In the genomic region with DNA sequence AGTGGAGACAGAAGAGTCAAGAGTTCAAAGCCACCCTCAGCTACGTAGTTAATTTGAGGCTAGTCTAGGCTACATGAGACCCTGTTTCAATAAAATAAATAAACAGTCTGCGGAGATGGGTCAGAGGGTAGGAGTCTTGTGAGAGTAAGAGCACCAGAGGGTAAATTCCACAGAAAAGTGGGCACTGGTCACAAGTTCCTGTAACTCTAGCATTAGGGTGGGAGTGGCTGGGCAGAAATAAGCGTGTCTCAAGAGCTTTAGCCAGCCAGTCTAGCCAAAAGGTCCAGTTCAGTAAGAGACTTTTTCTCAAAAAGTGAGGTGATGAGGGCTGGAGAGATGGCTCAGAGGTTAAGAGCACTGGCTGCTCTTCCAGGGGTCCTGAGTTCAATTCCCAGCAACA, we compare ENCODE assay signal across 27 mouse cellular contexts.
"Had no signal": no experiment of that assay in that cellular context is flagged by ENCODE, and none has a peak within 500 bp of the region (broad histone marks: within the 10 kb centered on the region; RNA-seq: fewer than 3 reads in every experiment).

No protein-coding gene starts in this region.

- DNase-seq: gastrocnemius, adult 2 months; gastrocnemius, postnatal 10 days; gastrocnemius, postnatal 25 days; heart, adult 18-20 months; heart, postnatal 10 days; heart, postnatal 4 days; kidney, adult 18-20 months; kidney, adult 9 months; kidney, postnatal 25 days; kidney, postnatal 4 days; layer of hippocampus, adult 9-11 months; layer of hippocampus, postnatal 36 days; left cerebral cortex, postnatal 4 days had no signal

- H3K27me3 ChIP-seq: heart, embryonic 12.5 days; hindbrain, embryonic 12.5 days; intestine, embryonic 15.5 days; limb, embryonic 13.5 days; limb, embryonic 15.5 days had no signal

- H3K9ac ChIP-seq: heart, embryonic 12.5 days; hindbrain, embryonic 12.5 days; hindbrain, embryonic 14.5 days; intestine, embryonic 15.5 days; limb, embryonic 13.5 days; limb, embryonic 15.5 days; liver, embryonic 12.5 days; liver, embryonic 14.5 days had no signal

- ATAC-seq: hindbrain, embryonic 16.5 days; inflammation-experienced regulatory T-cells, adult 6 months; intestine, embryonic 15.5 days; intestine, postnatal 0 days; liver, embryonic 12.5 days had no signal

- H3K4me2 ChIP-seq: heart, embryonic 12.5 days; hindbrain, embryonic 12.5 days; hindbrain, embryonic 14.5 days; intestine, embryonic 15.5 days; limb, embryonic 13.5 days; limb, embryonic 15.5 days; liver, embryonic 12.5 days had no signal

- H3K27ac ChIP-seq: gastrocnemius, adult 2 months; heart, embryonic 10.5 days; hindbrain, embryonic 10.5 days; hindbrain, embryonic 12.5 days; hindbrain, embryonic 14.5 days; intestine, embryonic 15.5 days; layer of hippocampus, adult 2 months; limb, embryonic 13.5 days; limb, embryonic 15.5 days; liver, embryonic 14.5 days had no signal

- H3K4me3 ChIP-seq: gastrocnemius, adult 2 months; heart, embryonic 10.5 days; heart, embryonic 12.5 days; hindbrain, embryonic 10.5 days; hindbrain, embryonic 12.5 days; intestine, embryonic 15.5 days; layer of hippocampus, adult 2 months; limb, embryonic 13.5 days; limb, embryonic 15.5 days; liver, embryonic 12.5 days had no signal

- H3K4me1 ChIP-seq: limb, embryonic 13.5 days; limb, embryonic 15.5 days had no signal

- H3K36me3 ChIP-seq: heart, embryonic 10.5 days; heart, embryonic 12.5 days; hindbrain, embryonic 10.5 days; hindbrain, embryonic 12.5 days; intestine, embryonic 15.5 days; limb, embryonic 13.5 days; limb, embryonic 15.5 days; liver, embryonic 12.5 days had no signal

- H3K9me3 ChIP-seq: heart, embryonic 10.5 days; heart, embryonic 12.5 days; hindbrain, embryonic 10.5 days; hindbrain, embryonic 12.5 days; intestine, embryonic 15.5 days; limb, embryonic 13.5 days; limb, embryonic 15.5 days; liver, embryonic 12.5 days had no signal
